10 mouse cellular contexts compared by ENCODE assay signal in genomic region chr6:91980011-91980410, GRCm38 (mm10). TPM values are rescaled to one million over a fixed set of nuclear protein-coding genes. Genes with fewer than 3 reads are reported as not detected.
DNase-seq lines count a peak whose midpoint lies in the region; ATAC-seq and TF ChIP-seq lines count a peak whose summit lies in the region.
"Had no signal": no experiment of that assay in that cellular context is flagged by ENCODE, and none has a peak within 500 bp of the region (broad histone marks: within the 10 kb centered on the region; RNA-seq: fewer than 3 reads in every experiment).

No protein-coding gene starts in this region.

- 0 out of 2 replicates have a peak overlapping the region, but pooled peaks have one; percentile 95 for H3K4me2 ChIP-seq in forebrain, embryonic 12.5 days
- no peak overlapping the region for H3K4me2 ChIP-seq in forebrain, postnatal 0 days (ENCODE audit: low read depth)
- peak overlapping the region; percentile 97 for H3K4me2 ChIP-seq in lung, embryonic 15.5 days
- H3K4me2 ChIP-seq in intestine, postnatal 0 days (replicated peaks; ENCODE audit: low read depth) = peak overlapping the region; percentile 74
- H3K4me2 ChIP-seq in neural tube, embryonic 15.5 days = peak overlapping the region; percentile 96

- ATAC-seq in forebrain, embryonic 12.5 days (ENCODE audit: low FRiP score) = no peak
- ATAC-seq in forebrain, postnatal 0 days = no peak
- ATAC-seq in lung, embryonic 15.5 days (ENCODE audit: borderline replicate concordance, extremely low read depth, low FRiP score, low TSS enrichment) = no peak
- no peak for ATAC-seq in intestine, postnatal 0 days
- ATAC-seq in neural tube, embryonic 15.5 days (ENCODE audit: low FRiP score) = no peak

- H3K27me3 ChIP-seq in forebrain, embryonic 12.5 days = peaks cover 70% of the 10 kb centered on the region
- H3K27me3 ChIP-seq in forebrain, postnatal 0 days (ENCODE audit: insufficient read depth, low read length) = peaks cover 6% of the 10 kb centered on the region; the same call in 1 of the 2 replicates
- H3K27me3 ChIP-seq in lung, embryonic 15.5 days = peaks cover 33% of the 10 kb centered on the region
- H3K27me3 ChIP-seq in intestine, postnatal 0 days (replicated peaks; ENCODE audit: control insufficient read depth, insufficient read depth, low read length) = peaks cover 22% of the 10 kb centered on the region
- H3K27me3 ChIP-seq in neural tube, embryonic 15.5 days (replicated peaks) = no peaks in the 10 kb centered on the region

- H3K36me3 ChIP-seq in forebrain, embryonic 12.5 days (replicated peaks) = no peaks in the 10 kb centered on the region
- H3K36me3 ChIP-seq in forebrain, postnatal 0 days (ENCODE audit: insufficient read depth) = no peaks in the 10 kb centered on the region
- no peaks in the 10 kb centered on the region for H3K36me3 ChIP-seq in lung, embryonic 15.5 days
- H3K36me3 ChIP-seq in intestine, postnatal 0 days (ENCODE audit: control insufficient read depth, insufficient read depth) = no peaks in the 10 kb centered on the region
- no peaks in the 10 kb centered on the region for H3K36me3 ChIP-seq in neural tube, embryonic 15.5 days

- no peak overlapping the region for H3K9ac ChIP-seq in forebrain, embryonic 12.5 days
- H3K9ac ChIP-seq in forebrain, postnatal 0 days = no peak overlapping the region
- peak overlapping the region; percentile 6; the same call in 1 of the 2 replicates for H3K9ac ChIP-seq in lung, embryonic 15.5 days
- H3K9ac ChIP-seq in intestine, postnatal 0 days (ENCODE audit: low read depth, low read length) = no peak overlapping the region
- no peak overlapping the region for H3K9ac ChIP-seq in neural tube, embryonic 15.5 days (replicated peaks)

- no peak for DNase-seq in forebrain, postnatal 0 days
- DNase-seq in lung, postnatal 4 days = no peak
- no peak for DNase-seq in layer of hippocampus, postnatal 14 days (ENCODE audit: low spot score in 2 of 2)
- DNase-seq in spleen, adult 18-20 months = no peak
- DNase-seq: cerebellum, adult 9-10 months had no signal

- no peak for TF ChIP-seq CTCF in forebrain, postnatal 0 days (IDR thresholded peaks at IDR 0.05; ENCODE audit: low read depth)
- no peak for TF ChIP-seq CTCF in intestine, postnatal 0 days (IDR thresholded peaks at IDR 0.05; ENCODE audit: low read depth)

- H3K27ac ChIP-seq in forebrain, embryonic 12.5 days = no peak overlapping the region
- H3K27ac ChIP-seq in forebrain, postnatal 0 days (ENCODE audit: low read depth, low read length) = no peak overlapping the region
- no peak overlapping the region for H3K27ac ChIP-seq in lung, embryonic 15.5 days
- no peak overlapping the region for H3K27ac ChIP-seq in intestine, postnatal 0 days (ENCODE audit: low read depth, low read length)
- H3K27ac ChIP-seq in neural tube, embryonic 15.5 days (replicated peaks) = no peak overlapping the region

- H3K9me3 ChIP-seq in forebrain, embryonic 12.5 days = no peaks in the 10 kb centered on the region
- H3K9me3 ChIP-seq in forebrain, postnatal 0 days (ENCODE audit: low read length) = no peaks in the 10 kb centered on the region
- no peaks in the 10 kb centered on the region for H3K9me3 ChIP-seq in lung, embryonic 15.5 days
- H3K9me3 ChIP-seq in intestine, postnatal 0 days (ENCODE audit: control insufficient read depth) = no peaks in the 10 kb centered on the region
- H3K9me3 ChIP-seq in neural tube, embryonic 15.5 days (replicated peaks) = no peaks in the 10 kb centered on the region

- peaks cover 14% of the 10 kb centered on the region for H3K4me1 ChIP-seq in forebrain, embryonic 12.5 days
- H3K4me1 ChIP-seq in forebrain, postnatal 0 days (ENCODE audit: insufficient read depth) = peaks cover 7% of the 10 kb centered on the region; the same call in 1 of the 2 replicates
- H3K4me1 ChIP-seq in lung, embryonic 15.5 days = peaks cover 6% of the 10 kb centered on the region; the same call in 1 of the 2 replicates
- H3K4me1 ChIP-seq in intestine, postnatal 0 days (replicated peaks; ENCODE audit: control insufficient read depth, insufficient read depth, low read length) = no peaks in the 10 kb centered on the region
- peaks cover 29% of the 10 kb centered on the region for H3K4me1 ChIP-seq in neural tube, embryonic 15.5 days

- 63% methylated on average over 3 of the region's 3 CpGs for WGBS in forebrain, embryonic 12.5 days
- WGBS in forebrain, postnatal 0 days = 59% methylated on average over 3 of the region's 3 CpGs
- WGBS in lung, embryonic 15.5 days = 54% methylated on average over 3 of the region's 3 CpGs
- WGBS in intestine, postnatal 0 days = 69% methylated on average over 3 of the region's 3 CpGs
- WGBS in neural tube, embryonic 15.5 days = 34% methylated on average over 3 of the region's 3 CpGs

- peak overlapping the region; percentile 58; the same call in 1 of the 2 replicates for H3K4me3 ChIP-seq in forebrain, embryonic 12.5 days (replicated peaks)
- no peak overlapping the region for H3K4me3 ChIP-seq in forebrain, postnatal 0 days (ENCODE audit: low read depth, low read length)
- peak overlapping the region; percentile 62 for H3K4me3 ChIP-seq in lung, embryonic 15.5 days
- peak overlapping the region; percentile 49 for H3K4me3 ChIP-seq in intestine, postnatal 0 days (ENCODE audit: low read depth, low read length)
- H3K4me3 ChIP-seq in neural tube, embryonic 15.5 days (replicated peaks) = peak overlapping the region; percentile 62

RNA-seq across cellular contexts. Expression of gene Fgd5, which starts 1.3 kb away (rescaled TPM):
- polyA plus RNA-seq in forebrain, embryonic 12.5 days (2016; fragmentation: Nextera tagmentation; extraction: Ambion mirVana) = 7.6 and 12.7 TPM in 2 replicates
- 9.3 and 13.0 TPM in 2 replicates for total RNA-seq in forebrain, postnatal 0 days (2014; rRNA removed)
- polyA plus RNA-seq in forebrain, postnatal 0 days (2015; fragmentation: Nextera tagmentation; extraction: Ambion mirVana) = 4.0 and 6.7 TPM in 2 replicates
- polyA plus RNA-seq in lung, embryonic 15.5 days (2015; fragmentation: Nextera tagmentation; extraction: Ambion mirVana) = 18.6 and 21.2 TPM in 2 replicates
- polyA plus RNA-seq in intestine, postnatal 0 days (2015; fragmentation: Nextera tagmentation; extraction: Ambion mirVana) = 3.3 and 3.5 TPM in 2 replicates
- 17.3 and 17.6 TPM in 2 replicates for polyA plus RNA-seq in neural tube, embryonic 15.5 days (2015; fragmentation: Nextera tagmentation; extraction: Ambion mirVana)
- total RNA-seq in layer of hippocampus, postnatal 14 days (2021) = 1 to 10 TPM; 7.3 to 8.5 TPM
- total RNA-seq: neutrophil, adult 5-6 weeks had no signal
